Mouse (Mus musculus) olfactory bulb, adult 2 months (tissue): ENCODE data around the gene Rabgap1l.

ENCODE experiments used
- CTCF ChIP-seq: fragments of 200-500 bp; IDR thresholded peaks from 2 replicates; pipeline ENCODE4 v1.5.1; 2012; ENCODE audit warnings: low read depth, mild to moderate bottlenecking, low read length, moderate library complexity; ENCODE audit not compliant: insufficient read depth
- POLR2A ChIP-seq: fragments of 200-500 bp; IDR thresholded peaks from 2 replicates; pipeline ENCODE4 v1.6.1; 2012; ENCODE audit warnings: mild to moderate bottlenecking, low read depth, low read length, moderate library complexity; ENCODE audit not compliant: insufficient read depth

- no peak for TF ChIP-seq CTCF
- no peak for TF ChIP-seq POLR2A
Observed at GRCm38 (mm10) chr1:160247473-160247872, 545.5 kb downstream of the Rabgap1l start.
